Mouse (Mus musculus): Measurements from ENCODE around the gene Zer1. TPM values are rescaled to one million over a fixed set of nuclear protein-coding genes. Genes with fewer than 3 reads are reported as not detected.
"Not testable (repeated sequence)": the region's sequence is repeated elsewhere in the genome, so short reads cannot be mapped to it uniquely, and the experiment has no call there.

The Zer1 gene
- total RNA-seq, 2 experiments from 2014 or later: 135 to 139 TPM

DNA sequence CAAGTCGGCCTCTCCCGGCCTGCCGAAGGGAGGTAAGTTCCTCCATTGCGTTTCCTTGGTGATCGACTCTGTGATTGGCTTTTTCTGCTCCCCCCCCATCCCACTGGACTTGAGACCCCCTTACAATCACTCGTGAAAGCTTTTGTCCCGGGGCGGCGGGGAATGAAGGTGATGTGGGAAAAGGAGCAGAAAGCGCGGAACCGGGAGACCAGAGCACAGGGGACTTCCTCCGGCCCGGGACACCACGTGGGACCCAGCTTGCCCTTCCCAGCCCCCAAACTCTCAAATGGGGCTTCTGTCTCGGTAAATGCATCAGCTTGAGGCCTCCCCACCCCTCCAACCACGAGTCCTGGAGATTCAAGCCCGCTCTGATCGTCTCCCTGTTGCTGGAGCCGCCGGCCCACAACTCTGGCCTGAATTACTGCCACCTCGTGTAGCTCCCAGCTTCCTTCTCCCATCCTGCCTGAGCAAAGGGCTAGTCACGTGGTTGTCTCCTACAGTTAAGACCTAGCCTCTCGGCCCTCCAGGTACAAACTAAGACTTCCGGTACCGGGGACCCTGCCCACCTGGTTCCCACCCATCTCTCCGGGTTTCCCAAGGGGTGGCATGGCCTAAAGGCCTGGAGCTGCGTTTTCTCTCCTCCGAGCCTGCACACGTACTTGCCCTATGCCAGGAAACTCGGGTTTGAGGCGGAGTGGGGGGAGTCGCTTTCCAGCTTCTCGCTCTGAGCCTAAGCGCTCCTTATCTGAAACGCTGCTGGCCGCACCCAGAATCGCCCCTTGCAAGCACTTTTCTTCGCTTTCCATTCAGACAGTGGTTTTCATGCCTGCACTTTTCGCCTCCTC is 61.9 kb downstream of the Zer1 start:
- peak in 1 of 2 experiments; percentile 14 for DNase-seq (ENCODE audit: low spot score in 2 of 2)
- intact Hi-C loops (cut with DNase I): no loop called here

DNA sequence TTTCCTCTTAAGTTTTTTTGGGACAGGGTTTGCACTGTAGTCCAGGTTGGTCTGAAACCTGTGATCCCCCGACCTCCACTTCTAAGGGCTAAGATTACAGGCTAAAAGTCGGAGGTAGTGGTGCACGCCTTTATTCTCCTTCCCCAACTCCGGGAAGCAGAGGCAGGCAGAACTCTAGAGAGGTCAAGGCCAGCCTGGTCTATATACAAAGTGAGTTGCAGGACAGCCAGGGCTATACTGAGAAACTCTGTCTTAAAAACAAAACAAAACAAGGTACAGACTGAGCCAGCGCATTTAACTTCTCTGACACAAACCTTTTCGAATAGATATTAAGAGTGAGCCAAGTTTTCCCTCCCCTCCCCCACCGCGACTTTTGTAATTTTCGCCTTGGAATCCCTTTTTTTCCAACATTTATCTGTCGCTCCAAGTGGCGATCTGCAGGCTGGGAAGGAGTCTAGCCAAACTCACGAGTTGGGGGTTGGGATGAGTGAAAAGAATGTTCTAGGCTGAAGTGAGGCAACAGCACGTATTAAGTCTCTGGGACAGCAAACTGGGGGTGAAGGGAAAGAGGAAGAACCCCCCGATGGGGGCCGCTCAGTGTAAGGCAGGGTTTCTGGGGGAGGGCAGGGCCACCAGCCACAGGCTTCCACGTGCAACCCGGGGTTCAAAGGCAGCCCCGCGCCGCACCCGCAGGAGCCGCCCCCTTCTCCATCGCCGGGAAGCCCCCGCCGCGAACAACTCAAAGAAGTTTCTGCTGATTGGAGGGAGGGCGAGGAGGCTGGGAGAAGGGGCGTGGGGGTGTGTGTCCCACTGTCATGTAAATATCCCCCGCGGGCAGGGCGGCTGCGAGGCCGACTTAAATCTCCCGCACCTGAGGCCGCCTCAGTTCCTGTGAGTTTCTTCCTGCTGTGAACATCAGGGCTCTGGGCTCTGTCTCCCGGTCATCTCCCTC is 62.9 kb downstream of the Zer1 start:
- intact Hi-C loops (cut with DNase I): no loop called here
- no peak for DNase-seq (ENCODE audit: low spot score in 2 of 2)

DNA sequence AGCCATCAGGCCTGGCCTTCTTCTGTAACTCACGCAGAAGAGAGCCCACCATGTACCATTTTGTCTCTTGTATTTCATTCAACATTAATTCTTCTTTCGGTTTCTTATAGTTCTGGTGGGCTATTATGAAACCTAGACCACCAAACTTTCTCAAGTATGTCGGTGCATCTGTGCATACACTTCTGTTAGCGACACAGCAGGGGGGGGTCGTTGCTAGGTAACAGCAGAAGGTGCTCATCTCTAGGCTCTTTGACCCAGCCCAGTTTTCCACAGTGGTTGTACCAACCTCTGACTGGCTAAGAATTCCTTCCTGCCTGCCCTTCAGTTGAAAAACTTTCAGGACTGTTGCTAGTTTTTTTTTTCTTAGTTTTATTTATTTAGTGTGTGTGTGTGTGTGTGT is 66.0 kb downstream of the Zer1 start:
- DNase-seq (ENCODE audit: low spot score in 2 of 2): no peak
- intact Hi-C loops (cut with DNase I): no loop called here

DNA sequence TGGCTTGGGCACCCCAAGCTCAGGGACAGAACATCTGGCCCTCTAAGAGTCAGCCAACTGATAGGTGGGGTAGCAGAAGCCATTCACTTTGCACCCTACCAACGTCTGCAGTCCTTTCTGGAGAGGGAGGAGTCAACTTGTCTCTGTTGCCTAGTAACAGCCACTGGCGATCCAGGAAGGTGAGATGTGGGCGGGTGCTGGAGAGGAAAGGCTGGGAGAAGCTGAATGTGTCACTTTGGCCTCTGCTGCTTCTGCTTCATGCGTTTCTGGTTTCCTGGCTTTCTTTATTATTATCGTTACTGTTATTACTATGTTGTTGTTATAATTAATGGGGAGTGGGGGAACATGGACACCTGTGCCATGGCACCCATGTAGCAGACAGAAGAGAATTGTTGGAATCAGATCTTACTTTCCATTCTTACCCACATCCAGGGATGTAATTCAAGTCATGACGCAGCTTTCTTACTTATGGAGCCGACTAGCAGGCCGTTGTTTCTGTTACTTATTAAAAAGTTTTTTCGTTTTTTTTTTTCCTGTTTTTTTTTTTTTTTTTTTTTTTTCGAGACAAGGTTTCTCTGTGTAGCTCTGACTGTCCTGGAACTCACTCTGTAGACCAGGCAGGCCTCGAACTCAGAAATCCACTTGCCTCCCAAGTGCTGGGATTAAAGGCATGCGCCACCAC is 67.0 kb downstream of the Zer1 start, which contains the start of gene Set:
Gene Set, plus strand, starts transcription at position 156 of the 682 bp plus-strand sequence.
- DNase-seq (ENCODE audit: low spot score in 2 of 2): peak in 1 of 2 experiments; percentile 41
- intact Hi-C loops (cut with DNase I): no loop called here

DNA sequence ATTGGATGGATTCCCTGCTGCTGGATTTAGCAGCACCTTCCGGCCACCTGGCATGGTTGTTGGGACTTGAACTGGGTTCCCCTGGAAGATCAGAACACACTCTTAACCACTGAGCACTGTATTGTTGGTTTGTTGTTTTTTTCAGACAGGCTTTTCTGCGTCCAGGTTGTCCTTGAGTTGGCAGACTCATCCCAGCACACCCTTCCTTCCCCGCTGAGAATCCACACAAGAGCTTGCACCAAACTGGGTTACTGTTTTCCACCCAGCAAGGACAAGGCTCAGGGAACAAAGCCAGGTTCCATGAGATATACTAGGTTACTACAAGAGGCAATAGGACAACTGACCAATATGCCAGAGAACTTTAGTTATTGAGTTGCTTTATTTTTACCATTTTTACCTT is 67.6 kb downstream of the Zer1 start:
- no peak for DNase-seq (ENCODE audit: low spot score in 2 of 2)
- intact Hi-C loops (cut with DNase I): no loop called here

DNA sequence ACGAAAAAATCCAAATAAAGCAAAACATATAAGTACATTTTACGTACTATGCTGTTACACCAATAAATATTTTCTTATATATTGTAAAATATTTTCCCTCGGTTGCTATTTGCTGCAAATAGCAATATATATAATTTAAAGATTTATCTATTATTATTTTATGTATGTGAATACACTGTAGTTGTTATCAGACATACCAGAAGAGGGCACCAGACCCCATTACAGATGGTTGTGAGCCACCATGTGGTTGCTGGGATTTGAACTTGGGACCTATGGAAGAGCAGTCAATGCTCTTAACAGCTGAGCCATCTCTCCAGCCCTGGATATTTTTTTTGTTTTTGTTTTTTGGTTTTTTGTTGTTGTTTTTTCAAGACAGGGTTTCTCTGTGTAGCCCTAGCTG is 69.1 kb downstream of the Zer1 start:
- intact Hi-C loops (cut with DNase I); DNase-seq (ENCODE audit: low spot score in 2 of 2): not testable (repeated sequence)

DNA sequence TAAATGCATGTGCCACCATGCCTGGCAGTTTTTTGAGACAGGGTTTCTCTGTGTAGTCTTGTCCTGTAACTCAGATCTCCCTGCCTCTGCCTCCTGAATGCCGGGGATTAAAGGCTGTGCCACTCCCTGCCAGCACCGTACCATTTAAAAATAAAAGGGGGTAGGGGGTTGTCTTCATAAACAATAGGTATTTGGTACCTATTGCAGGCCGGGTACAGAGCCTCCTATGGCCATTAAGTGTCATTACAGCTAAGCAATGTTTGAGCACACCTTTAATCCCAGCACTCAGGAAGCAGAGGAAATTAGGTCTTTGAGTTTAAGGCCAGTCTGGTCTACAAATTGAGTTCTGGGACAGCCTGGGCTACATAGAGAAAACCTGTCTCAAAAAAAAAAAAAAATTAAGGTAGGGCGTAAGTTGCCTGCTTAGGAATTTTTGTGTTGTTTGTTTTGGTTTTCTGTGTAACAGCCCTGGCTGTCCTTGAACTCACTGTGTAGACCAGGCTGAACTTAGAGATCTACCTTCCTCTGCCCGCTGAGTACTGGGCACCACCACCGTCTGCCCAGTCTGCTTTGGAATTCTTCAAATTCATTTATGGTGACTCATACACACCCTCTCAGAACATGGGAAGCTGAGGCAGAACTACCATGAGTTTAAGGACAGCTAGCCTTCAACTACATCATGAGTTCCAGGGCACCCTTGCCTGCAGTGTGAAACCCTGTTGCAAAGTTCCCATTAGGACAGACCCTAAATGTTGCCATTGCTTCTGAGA is 72.2 kb downstream of the Zer1 start:
- intact Hi-C loops (cut with DNase I): no loop called here
- DNase-seq (ENCODE audit: low spot score in 2 of 2): no peak

DNA sequence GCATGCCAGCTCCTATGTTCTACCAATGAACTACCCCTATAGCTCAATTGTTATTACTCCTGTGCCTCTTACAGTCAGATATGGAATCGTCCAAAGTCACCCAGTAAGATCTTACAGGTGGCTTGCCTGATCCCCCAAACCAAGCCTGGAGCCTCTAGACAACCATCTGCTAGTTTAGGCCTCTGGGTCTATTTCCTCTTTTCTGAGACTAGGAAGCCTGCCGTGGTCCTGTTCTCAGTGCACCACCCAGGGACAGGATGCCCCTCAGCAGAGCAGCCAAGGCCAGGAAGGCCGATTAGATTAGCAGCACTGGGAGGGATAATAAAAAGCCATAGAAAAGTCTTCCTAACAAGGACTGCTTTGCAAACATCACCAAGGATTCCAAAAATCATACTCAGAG is 74.6 kb downstream of the Zer1 start:
- intact Hi-C loops (cut with DNase I): no loop called here
- no peak for DNase-seq (ENCODE audit: low spot score in 2 of 2)

DNA sequence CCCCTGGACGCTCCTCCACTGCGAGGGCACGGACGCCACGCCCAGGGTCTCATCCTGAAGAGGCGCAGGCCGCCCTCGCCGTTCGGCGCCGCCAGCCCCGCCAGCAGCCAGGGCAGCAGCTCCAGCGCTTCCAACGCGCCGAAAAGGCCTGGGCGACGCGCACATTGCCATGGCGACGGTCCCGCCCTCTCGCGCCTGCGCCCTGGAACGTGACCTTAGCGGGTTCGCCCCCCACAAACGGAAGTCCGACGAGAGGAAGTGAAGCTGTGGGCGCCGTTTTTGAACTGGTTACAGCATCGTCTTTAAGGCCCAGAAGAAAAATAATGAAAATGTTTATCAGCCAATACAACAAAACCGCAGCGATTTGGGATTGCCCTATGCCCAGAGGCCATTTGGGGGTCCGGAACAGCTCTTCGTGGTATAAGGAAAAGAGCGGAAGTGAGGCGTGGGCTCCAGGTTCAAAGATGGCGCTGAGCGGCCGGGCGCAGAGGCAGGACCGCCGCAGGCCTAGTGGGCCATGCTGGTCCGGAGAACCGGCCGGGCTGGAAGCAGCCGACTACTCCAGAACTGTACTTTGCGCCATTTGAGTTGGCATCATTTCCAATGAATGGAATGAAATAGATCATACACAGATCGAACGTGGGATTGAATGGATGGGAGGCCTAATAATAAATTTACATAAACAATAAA is 75.5 kb downstream of the Zer1 start, which contains the start of gene Wdr34:
Gene Wdr34, minus strand, starts transcription at position 183 of the 690 bp plus-strand sequence.
- DNase-seq (ENCODE audit: low spot score in 2 of 2): peak; percentile 96 to 99
- intact Hi-C loops (cut with DNase I): no loop called here

DNA sequence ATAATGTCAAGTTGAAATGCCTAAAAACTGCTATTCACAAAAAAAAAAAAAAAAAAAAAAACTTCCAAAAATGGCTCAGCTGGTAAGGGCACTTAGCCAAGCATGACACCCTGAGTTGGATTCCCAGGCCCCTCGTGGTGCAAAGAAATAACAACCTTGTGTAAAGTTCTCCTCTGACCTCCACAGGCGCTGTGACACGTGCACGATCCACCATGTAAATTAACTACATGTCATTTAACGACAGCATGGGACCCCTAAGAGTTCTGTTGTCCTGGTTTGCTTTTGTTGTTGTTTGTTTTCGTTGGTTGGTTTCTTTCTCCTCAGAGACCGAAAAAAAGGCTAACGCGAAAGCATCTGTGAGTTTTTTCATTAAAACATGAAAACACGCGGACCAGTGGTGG is 76.3 kb downstream of the Zer1 start:
- no peak for DNase-seq (ENCODE audit: low spot score in 2 of 2)
- intact Hi-C loops (cut with DNase I): no loop called here

Other genes with a start within 250 kb of the Zer1 start
- gene Odf2, start 235.4 kb downstream of the Zer1 start, total RNA-seq (2021): 10 to 100 TPM; 92.6 to 95.3 TPM
- 10 to 100 TPM; 35.9 to 37.4 TPM for gene Gle1, start 189.2 kb downstream of the Zer1 start, total RNA-seq (2021)
- 1,000 to 10,000 TPM in 1 of 2 experiments, 100 to 1,000 TPM in 1; 952 to 1,021 TPM for gene Sptan1, start 159.0 kb downstream of the Zer1 start, total RNA-seq (2021)
- 10 to 100 TPM; 42.6 to 47.8 TPM for gene Wdr34, start 75.7 kb downstream of the Zer1 start, total RNA-seq (2021)
- gene Set, start 67.2 kb downstream of the Zer1 start, total RNA-seq (2021): 100 to 1,000 TPM; 171 to 193 TPM
- gene Pkn3, start 46.9 kb downstream of the Zer1 start, total RNA-seq (2021): 1 to 10 TPM; 1.8 to 2.2 TPM
- 10 to 100 TPM; 13.0 to 14.1 TPM for gene Zdhhc12, start 30.9 kb downstream of the Zer1 start, total RNA-seq (2021)
- 10 to 100 TPM; 65.2 to 69.1 TPM for gene Tbc1d13, start 9.2 kb upstream of the Zer1 start, total RNA-seq (2021)
- gene Endog, start 46.9 kb upstream of the Zer1 start, total RNA-seq (2021): 10 to 100 TPM; 23.0 to 27.5 TPM
- gene Spout1, start 53.9 kb upstream of the Zer1 start, total RNA-seq (2021): 10 to 100 TPM; 36.3 to 37.0 TPM
- 10 to 100 TPM; 15.2 to 15.5 TPM for gene Kyat1, start 81.3 kb upstream of the Zer1 start, total RNA-seq (2021)
- gene Lrrc8a, start 113.1 kb upstream of the Zer1 start, total RNA-seq (2021): 10 to 100 TPM; 53.7 to 59.5 TPM
- 1 to 10 TPM; 7.2 to 9.7 TPM for gene Gm28035, start 116.0 kb upstream of the Zer1 start, total RNA-seq (2021)
- gene Phyhd1, start 141.6 kb upstream of the Zer1 start, total RNA-seq (2021): 10 to 100 TPM; 14.1 to 25.7 TPM
- not detected for gene Gm28038, start 156.5 kb upstream of the Zer1 start, total RNA-seq (2021)
- 10 to 100 TPM; 25.8 to 29.2 TPM for gene Dolk, start 161.7 kb upstream of the Zer1 start, total RNA-seq (2021)
- gene Nup188, start 161.8 kb upstream of the Zer1 start, total RNA-seq (2021): 10 to 100 TPM; 20.2 to 20.9 TPM
- gene Sh3glb2, start 234.8 kb upstream of the Zer1 start, total RNA-seq (2021): 100 to 1,000 TPM; 276 to 278 TPM
- 100 to 1,000 TPM; 102 to 110 TPM for gene Miga2, start 239.6 kb upstream of the Zer1 start, total RNA-seq (2021)

All from left cerebral cortex, postnatal 14 days (tissue).